In the genomic region with DNA sequence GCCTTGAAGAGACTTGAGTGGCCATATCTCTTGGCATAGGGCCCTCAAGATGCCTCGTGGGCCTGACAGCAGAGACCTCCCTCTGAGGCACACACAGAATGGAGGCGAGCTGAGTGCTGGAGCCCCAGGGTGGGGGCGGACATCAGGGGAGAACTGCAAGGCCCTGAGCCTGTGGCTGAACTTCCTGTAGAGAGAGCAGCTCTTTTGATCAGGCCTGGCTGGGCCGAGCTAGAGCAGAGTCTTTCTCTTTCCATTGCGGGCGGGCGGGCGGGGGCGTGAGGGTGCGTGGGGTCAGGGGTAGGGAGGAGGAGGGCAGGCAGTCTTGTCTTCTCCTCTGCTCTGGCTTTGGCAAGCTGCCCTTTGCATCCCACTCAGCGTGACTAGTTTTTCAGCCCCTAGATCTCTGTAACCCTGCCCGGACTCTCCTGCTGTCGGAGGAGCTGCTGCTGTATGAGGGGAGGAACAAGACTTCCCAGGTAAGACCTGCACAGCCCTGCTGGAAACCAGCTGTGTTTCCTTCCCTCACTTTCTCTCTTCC, we compare ENCODE assay signal across 9 mouse cellular contexts.
DNase-seq lines count a peak whose midpoint lies in the region; ATAC-seq and TF ChIP-seq lines count a peak whose summit lies in the region.
"Had no signal": no experiment of that assay in that cellular context is flagged by ENCODE, and none has a peak within 500 bp of the region (broad histone marks: within the 10 kb centered on the region; RNA-seq: fewer than 3 reads in every experiment).

No protein-coding gene starts in this region.

- no peak for ATAC-seq in forebrain, embryonic 15.5 days (replicated peaks)

- no peaks in the 10 kb centered on the region for H3K9me3 ChIP-seq in ES-E14 (ENCODE audit: control insufficient read depth, insufficient read depth, low read depth, low read length)
- no peaks in the 10 kb centered on the region for H3K9me3 ChIP-seq in forebrain, embryonic 15.5 days

- H3K4me1 ChIP-seq in ES-E14 (ENCODE audit: control insufficient read depth in 2 of 2, insufficient read depth in 2 of 2, low read length in 2 of 2, poor library complexity in 1 of 2): peaks cover 0 to 11% of the 10 kb centered on the region in 2 experiments; a peak in 1 of 4 replicates
- no peaks in the 10 kb centered on the region for H3K4me1 ChIP-seq in cortical plate, adult 2 months (ENCODE audit: control insufficient read depth, insufficient read depth, low read length)
- no peaks in the 10 kb centered on the region for H3K4me1 ChIP-seq in forebrain, embryonic 15.5 days

- DNase-seq in ES-E14 (ENCODE audit: low read depth, low spot score): no peak
- peak; percentile 54 for DNase-seq in kidney, postnatal 14 days
- DNase-seq in natural killer cell, adult 2 months (ENCODE audit: low spot score in 2 of 2): peak; percentile 65 to 72
- DNase-seq in cerebellum, postnatal 25 days: no peak
- DNase-seq in left cerebral cortex, postnatal 4 days: no peak
- no peak for DNase-seq in urinary bladder, postnatal 14 days (ENCODE audit: low spot score)

- no peaks in the 10 kb centered on the region for H3K27me3 ChIP-seq in forebrain, embryonic 15.5 days

- H3K4me2 ChIP-seq in forebrain, embryonic 15.5 days (replicated peaks): no peak overlapping the region

- H3K36me3 ChIP-seq in ES-E14 (ENCODE audit: control insufficient read depth, insufficient read depth, low read length, poor library complexity, severe bottlenecking): no peaks in the 10 kb centered on the region; the same call in 1 of the 2 replicates
- no peaks in the 10 kb centered on the region for H3K36me3 ChIP-seq in forebrain, embryonic 15.5 days

- peak overlapping the region; percentile 63 for H3K9ac ChIP-seq in ES-E14 (ENCODE audit: insufficient read depth, low read depth, low read length, poor library complexity, severe bottlenecking)
- no peak overlapping the region for H3K9ac ChIP-seq in forebrain, embryonic 15.5 days (replicated peaks)

- no peak for TF ChIP-seq POLR2A in cortical plate, adult 2 months (IDR thresholded peaks at IDR 0.05; ENCODE audit: extremely low read depth, insufficient read depth, low read length)

- intact Hi-C loops in left cerebral cortex, postnatal 4 days (cut with DNase I): no loop called here

- TF ChIP-seq CTCF in cortical plate, adult 2 months (IDR thresholded peaks at IDR 0.05; ENCODE audit: extremely low read depth, insufficient read depth, low read length): no peak

- in situ Hi-C loops in ES-E14 (cut with MboI; ENCODE audit: low sequenced_read_pairs in 2 of 2, unreplicated experiment in 2 of 2): no loop called here

- H3K4me3 ChIP-seq in ES-E14 (ENCODE audit: insufficient read depth in 1 of 2, low read depth in 1 of 2, low read length in 2 of 2, poor library complexity in 1 of 2, severe bottlenecking in 1 of 2): peak overlapping the region in 1 of 2 experiments; percentile 51; a peak in 2 of 4 replicates
- H3K4me3 ChIP-seq in cortical plate, adult 2 months (ENCODE audit: insufficient read depth, low read length): no peak overlapping the region
- no peak overlapping the region for H3K4me3 ChIP-seq in forebrain, embryonic 15.5 days

- H3K27ac ChIP-seq in ES-E14 (ENCODE audit: insufficient read depth, low read depth, low read length, poor library complexity, severe bottlenecking): no peak overlapping the region
- H3K27ac ChIP-seq in cortical plate, adult 2 months (ENCODE audit: insufficient read depth, low read length): peak overlapping the region; percentile 42; the same call in 1 of the 2 replicates
- no peak overlapping the region for H3K27ac ChIP-seq in forebrain, embryonic 15.5 days (replicated peaks)
- H3K27ac ChIP-seq: macrophage had no signal

- 64% methylated on average over 13 of the region's 13 CpGs for WGBS in forebrain, embryonic 15.5 days

TF ChIP-seq in ES-E14, 5 proteins besides CTCF, POLR2A, EP300 and RAD21:
- TF ChIP-seq ZNF384 (IDR thresholded peaks at IDR 0.05; ENCODE audit: low read depth, low read length): no peak
- no peak for TF ChIP-seq HCFC1 (IDR thresholded peaks at IDR 0.05; ENCODE audit: borderline replicate concordance, insufficient read depth, low read length)
- no peak for TF ChIP-seq ZC3H11A (IDR thresholded peaks at IDR 0.05; ENCODE audit: borderline replicate concordance, low read depth, low read length)
- TF ChIP-seq CHD2 (IDR thresholded peaks at IDR 0.05; ENCODE audit: low read depth, low read length): no peak
- TF ChIP-seq MAFK (IDR thresholded peaks at IDR 0.05; ENCODE audit: insufficient read depth, low read depth, low read length): no peak
TF ChIP-seq in ES-E14: peak in this region for 0.

Comparison
In these comparisons a context has a peak if more than half of its experiments do, and no peak if none do; other contexts are left out.
1. DNase-seq: peak in kidney, postnatal 14 days (single experiment) and natural killer cell, adult 2 months (2 of 2); none in ES-E14 (single experiment), cerebellum, postnatal 25 days (0 of 2), left cerebral cortex, postnatal 4 days (single experiment) and urinary bladder, postnatal 14 days (single experiment).